8 mouse cellular contexts compared by ENCODE assay signal in the genomic region with DNA sequence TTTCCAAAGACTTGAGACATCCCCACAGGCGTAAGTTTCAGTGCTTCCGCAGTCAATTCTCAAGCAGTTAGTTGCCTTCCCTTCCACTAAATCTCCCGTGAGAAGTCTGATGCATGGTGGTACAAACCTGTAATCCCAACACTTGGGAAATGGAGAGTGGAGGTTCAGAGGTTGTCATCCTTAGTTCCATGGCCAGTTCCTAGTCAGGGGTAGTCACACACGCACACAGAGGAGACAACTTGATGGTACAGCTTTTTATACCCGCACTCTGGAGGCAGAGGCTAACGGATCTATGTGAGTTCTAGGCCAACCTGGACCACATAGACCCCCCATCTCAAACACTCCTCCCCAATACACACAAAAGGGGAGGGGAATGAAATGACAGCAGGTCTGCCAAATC. TPM values are rescaled to one million over a fixed set of nuclear protein-coding genes. Genes with fewer than 3 reads are reported as not detected.
DNase-seq lines count a peak whose midpoint lies in the region; ATAC-seq and TF ChIP-seq lines count a peak whose summit lies in the region.

No protein-coding gene starts in this region.

- no peaks in the 10 kb centered on the region for H3K36me3 ChIP-seq in kidney, postnatal 0 days (ENCODE audit: insufficient read depth, low read length)
- no peaks in the 10 kb centered on the region for H3K36me3 ChIP-seq in embryonic facial prominence, embryonic 12.5 days
- no peaks in the 10 kb centered on the region for H3K36me3 ChIP-seq in intestine, embryonic 16.5 days (ENCODE audit: control insufficient read depth, insufficient read depth, low read length)
- no peaks in the 10 kb centered on the region for H3K36me3 ChIP-seq in neural tube, embryonic 12.5 days

- WGBS in kidney, postnatal 0 days = 14% methylated on average over 6 of the region's 6 CpGs
- 15% methylated on average over 6 of the region's 6 CpGs for WGBS in embryonic facial prominence, embryonic 12.5 days
- WGBS in intestine, embryonic 16.5 days = 11% methylated on average over 6 of the region's 6 CpGs
- 18% methylated on average over 6 of the region's 6 CpGs for WGBS in neural tube, embryonic 12.5 days

- H3K4me2 ChIP-seq in kidney, postnatal 0 days (ENCODE audit: low read length) = peak overlapping the region; percentile 69
- H3K4me2 ChIP-seq in embryonic facial prominence, embryonic 12.5 days (replicated peaks) = peak overlapping the region; percentile 84
- peak overlapping the region; percentile 86 for H3K4me2 ChIP-seq in intestine, embryonic 16.5 days (ENCODE audit: low read depth, low read length)
- H3K4me2 ChIP-seq in neural tube, embryonic 12.5 days (replicated peaks) = peak overlapping the region; percentile 89

- peak overlapping the region; percentile 64 for H3K4me3 ChIP-seq in kidney, postnatal 0 days (replicated peaks; ENCODE audit: low read depth, low read length)
- peak overlapping the region; percentile 80 for H3K4me3 ChIP-seq in embryonic facial prominence, embryonic 12.5 days
- H3K4me3 ChIP-seq in intestine, embryonic 16.5 days (ENCODE audit: low read length) = peak overlapping the region; percentile 86
- H3K4me3 ChIP-seq in neural tube, embryonic 12.5 days = peak overlapping the region; percentile 86

- H3K27ac ChIP-seq in kidney, postnatal 0 days = peak overlapping the region; percentile 88
- H3K27ac ChIP-seq in embryonic facial prominence, embryonic 12.5 days = peak overlapping the region; percentile 67
- H3K27ac ChIP-seq in intestine, embryonic 16.5 days (ENCODE audit: low read length) = peak overlapping the region; percentile 91
- no peak overlapping the region for H3K27ac ChIP-seq in neural tube, embryonic 12.5 days

- H3K4me1 ChIP-seq in kidney, postnatal 0 days (replicated peaks; ENCODE audit: insufficient read depth, low read length) = peaks cover 22% of the 10 kb centered on the region
- peaks cover 47% of the 10 kb centered on the region for H3K4me1 ChIP-seq in embryonic facial prominence, embryonic 12.5 days
- H3K4me1 ChIP-seq in intestine, embryonic 16.5 days (ENCODE audit: control insufficient read depth, insufficient read depth, low read length) = peaks cover 46% of the 10 kb centered on the region
- H3K4me1 ChIP-seq in neural tube, embryonic 12.5 days = peaks cover 56% of the 10 kb centered on the region

- no peak for ATAC-seq in kidney, postnatal 0 days (replicated peaks; ENCODE audit: low FRiP score, low read depth)
- no peak for ATAC-seq in embryonic facial prominence, embryonic 12.5 days (ENCODE audit: insufficient number of reproducible peaks, insufficient read depth, low FRiP score, low TSS enrichment)
- no peak for ATAC-seq in intestine, embryonic 16.5 days
- no peak for ATAC-seq in neural tube, embryonic 12.5 days (ENCODE audit: low FRiP score, low read depth)

- H3K9ac ChIP-seq in kidney, postnatal 0 days (ENCODE audit: low read depth, low read length) = peak overlapping the region; percentile 81
- H3K9ac ChIP-seq in embryonic facial prominence, embryonic 12.5 days = peak overlapping the region; percentile 77
- peak overlapping the region; percentile 97 for H3K9ac ChIP-seq in intestine, embryonic 16.5 days (ENCODE audit: low read depth, low read length)
- peak overlapping the region; percentile 83 for H3K9ac ChIP-seq in neural tube, embryonic 12.5 days

- no peak for DNase-seq in kidney, postnatal 0 days (ENCODE audit: low spot score)
- no peak for DNase-seq in kidney, adult 9 months
- DNase-seq in layer of hippocampus, postnatal 14 days (ENCODE audit: low spot score in 2 of 2) = no peak
- no peak for DNase-seq in ovary, postnatal 10 days (ENCODE audit: low spot score)
- no peak for DNase-seq in spleen, postnatal 10 days (ENCODE audit: low spot score in 2 of 2)

- H3K9me3 ChIP-seq in kidney, postnatal 0 days (replicated peaks; ENCODE audit: low read length) = no peaks in the 10 kb centered on the region
- no peaks in the 10 kb centered on the region for H3K9me3 ChIP-seq in embryonic facial prominence, embryonic 12.5 days
- no peaks in the 10 kb centered on the region for H3K9me3 ChIP-seq in intestine, embryonic 16.5 days (ENCODE audit: control insufficient read depth, low read length)
- no peaks in the 10 kb centered on the region for H3K9me3 ChIP-seq in neural tube, embryonic 12.5 days

- TF ChIP-seq CTCF in kidney, postnatal 0 days (IDR thresholded peaks at IDR 0.05; ENCODE audit: low read depth) = no peak

- no peaks in the 10 kb centered on the region for H3K27me3 ChIP-seq in kidney, postnatal 0 days (ENCODE audit: insufficient read depth, low read length)
- no peaks in the 10 kb centered on the region for H3K27me3 ChIP-seq in embryonic facial prominence, embryonic 12.5 days
- no peaks in the 10 kb centered on the region for H3K27me3 ChIP-seq in intestine, embryonic 16.5 days (replicated peaks; ENCODE audit: control insufficient read depth, insufficient read depth, low read length)
- no peaks in the 10 kb centered on the region for H3K27me3 ChIP-seq in neural tube, embryonic 12.5 days (replicated peaks)

RNA-seq across cellular contexts. Expression of gene Itpkc, which starts 0.4 kb away (rescaled TPM):
- polyA plus RNA-seq in kidney, postnatal 0 days (2015; fragmentation: Nextera tagmentation; extraction: Ambion mirVana) = 3.4 and 3.6 TPM in 2 replicates
- 9.2 and 11.0 TPM in 2 replicates for polyA plus RNA-seq in embryonic facial prominence, embryonic 12.5 days (2016; fragmentation: Nextera tagmentation; extraction: Ambion mirVana)
- 8.3 and 9.5 TPM in 2 replicates for polyA plus RNA-seq in intestine, embryonic 16.5 days (2015; fragmentation: Nextera tagmentation; extraction: Ambion mirVana)
- 8.2 and 10.4 TPM in 2 replicates for polyA plus RNA-seq in neural tube, embryonic 12.5 days (2016; fragmentation: Nextera tagmentation; extraction: Ambion mirVana)
- 1 to 10 TPM; 7.3 to 8.0 TPM for total RNA-seq in layer of hippocampus, postnatal 14 days (2021)

RNA-seq across cellular contexts. Expression of gene Coq8b, which starts 4.0 kb away (rescaled TPM):
- 20.8 and 22.0 TPM in 2 replicates for polyA plus RNA-seq in kidney, postnatal 0 days (2015; fragmentation: Nextera tagmentation; extraction: Ambion mirVana)
- polyA plus RNA-seq in embryonic facial prominence, embryonic 12.5 days (2016; fragmentation: Nextera tagmentation; extraction: Ambion mirVana) = 16.1 and 19.6 TPM in 2 replicates
- polyA plus RNA-seq in intestine, embryonic 16.5 days (2015; fragmentation: Nextera tagmentation; extraction: Ambion mirVana) = 25.5 and 26.3 TPM in 2 replicates
- polyA plus RNA-seq in neural tube, embryonic 12.5 days (2016; fragmentation: Nextera tagmentation; extraction: Ambion mirVana) = 19.5 and 20.5 TPM in 2 replicates
- total RNA-seq in layer of hippocampus, postnatal 14 days (2021) = 10 to 100 TPM; 27.1 to 30.9 TPM

RNA-seq across cellular contexts. Expression of gene Numbl, which starts 29.4 kb away (rescaled TPM):
- polyA plus RNA-seq in kidney, postnatal 0 days (2015; fragmentation: Nextera tagmentation; extraction: Ambion mirVana) = 12.6 and 13.0 TPM in 2 replicates
- polyA plus RNA-seq in embryonic facial prominence, embryonic 12.5 days (2016; fragmentation: Nextera tagmentation; extraction: Ambion mirVana) = 36.5 and 39.7 TPM in 2 replicates
- polyA plus RNA-seq in intestine, embryonic 16.5 days (2015; fragmentation: Nextera tagmentation; extraction: Ambion mirVana) = 9.1 and 10.8 TPM in 2 replicates
- polyA plus RNA-seq in neural tube, embryonic 12.5 days (2016; fragmentation: Nextera tagmentation; extraction: Ambion mirVana) = 62.3 and 67.8 TPM in 2 replicates
- total RNA-seq in layer of hippocampus, postnatal 14 days (2021) = 100 to 1,000 TPM; 144 to 148 TPM

RNA-seq across cellular contexts. Expression of gene Snrpa, which starts 32.8 kb away (rescaled TPM):
- polyA plus RNA-seq in kidney, postnatal 0 days (2015; fragmentation: Nextera tagmentation; extraction: Ambion mirVana) = 160 and 174 TPM in 2 replicates
- 293 and 312 TPM in 2 replicates for polyA plus RNA-seq in embryonic facial prominence, embryonic 12.5 days (2016; fragmentation: Nextera tagmentation; extraction: Ambion mirVana)
- polyA plus RNA-seq in intestine, embryonic 16.5 days (2015; fragmentation: Nextera tagmentation; extraction: Ambion mirVana) = 227 and 251 TPM in 2 replicates
- 259 and 260 TPM in 2 replicates for polyA plus RNA-seq in neural tube, embryonic 12.5 days (2016; fragmentation: Nextera tagmentation; extraction: Ambion mirVana)
- 10 to 100 TPM; 83.8 to 84.1 TPM for total RNA-seq in layer of hippocampus, postnatal 14 days (2021)

RNA-seq across cellular contexts. Expression of gene BC024978, which starts 33.3 kb away (rescaled TPM):
- polyA plus RNA-seq in kidney, postnatal 0 days (2015; fragmentation: Nextera tagmentation; extraction: Ambion mirVana) = 2.2 and 3.1 TPM in 2 replicates
- polyA plus RNA-seq in embryonic facial prominence, embryonic 12.5 days (2016; fragmentation: Nextera tagmentation; extraction: Ambion mirVana) = 3.7 and 4.7 TPM in 2 replicates
- 2.8 and 2.9 TPM in 2 replicates for polyA plus RNA-seq in intestine, embryonic 16.5 days (2015; fragmentation: Nextera tagmentation; extraction: Ambion mirVana)
- 3.7 TPM in 2 replicates for polyA plus RNA-seq in neural tube, embryonic 12.5 days (2016; fragmentation: Nextera tagmentation; extraction: Ambion mirVana)
- 10 to 100 TPM; 23.7 to 24.3 TPM for total RNA-seq in layer of hippocampus, postnatal 14 days (2021)
